Mouse (Mus musculus) heart, postnatal 4 days (tissue): ENCODE measurements around the gene Taf9. TPM values are rescaled to one million over a fixed set of nuclear protein-coding genes. Genes with fewer than 3 reads are reported as not detected.

ENCODE experiments used
- DNase-seq: peaks from one replicate; pipeline ENCODE4 v3.0.0; 2021
- total RNA-seq, 2 experiments: library from RNA; stranded (reverse); gene quantifications; 2 replicates each; pipeline ENCODE4 v1.2.3; 2021

Taf9 gene
- 10 to 100 TPM; 19.8 to 20.3 TPM for total RNA-seq

GRCm38 (mm10) chr13:100651439-100652186 is at the start of gene Taf9:
TSS of gene Taf9 (plus strand) at chr13:100651579.
- no peak for DNase-seq

DNA sequence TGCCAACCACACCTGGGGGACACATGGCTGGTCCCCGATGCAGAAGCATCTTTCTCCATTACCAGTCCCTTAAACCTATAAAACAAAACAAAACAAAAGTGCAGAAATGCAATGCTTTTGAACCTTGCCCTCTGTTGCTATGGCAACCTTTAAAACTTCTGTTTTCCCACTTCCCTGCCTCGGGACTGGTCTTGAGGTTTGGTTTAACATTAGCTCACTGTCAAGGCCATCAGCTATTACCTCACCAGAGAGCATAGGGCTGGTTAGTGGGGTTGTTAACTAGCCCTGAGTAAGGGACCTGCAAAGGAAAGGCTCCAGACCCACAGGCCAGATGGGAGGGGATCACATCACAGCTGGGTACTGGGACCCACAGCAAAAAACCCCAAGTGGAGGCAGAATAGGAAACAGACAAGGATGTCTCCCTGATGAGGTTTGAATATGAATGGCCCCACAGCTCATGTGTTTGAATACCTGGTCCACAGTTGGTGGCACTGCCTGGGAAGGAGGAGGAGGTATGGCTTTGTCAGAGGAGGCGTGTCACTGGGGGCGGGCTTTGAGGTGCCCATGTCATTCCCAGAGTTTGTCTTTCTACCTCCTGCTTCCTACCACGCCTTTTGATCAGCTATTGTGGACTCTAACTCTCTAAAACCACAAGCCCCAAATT is 49.0 kb upstream of the Taf9 start:
- DNase-seq: no peak

DNA sequence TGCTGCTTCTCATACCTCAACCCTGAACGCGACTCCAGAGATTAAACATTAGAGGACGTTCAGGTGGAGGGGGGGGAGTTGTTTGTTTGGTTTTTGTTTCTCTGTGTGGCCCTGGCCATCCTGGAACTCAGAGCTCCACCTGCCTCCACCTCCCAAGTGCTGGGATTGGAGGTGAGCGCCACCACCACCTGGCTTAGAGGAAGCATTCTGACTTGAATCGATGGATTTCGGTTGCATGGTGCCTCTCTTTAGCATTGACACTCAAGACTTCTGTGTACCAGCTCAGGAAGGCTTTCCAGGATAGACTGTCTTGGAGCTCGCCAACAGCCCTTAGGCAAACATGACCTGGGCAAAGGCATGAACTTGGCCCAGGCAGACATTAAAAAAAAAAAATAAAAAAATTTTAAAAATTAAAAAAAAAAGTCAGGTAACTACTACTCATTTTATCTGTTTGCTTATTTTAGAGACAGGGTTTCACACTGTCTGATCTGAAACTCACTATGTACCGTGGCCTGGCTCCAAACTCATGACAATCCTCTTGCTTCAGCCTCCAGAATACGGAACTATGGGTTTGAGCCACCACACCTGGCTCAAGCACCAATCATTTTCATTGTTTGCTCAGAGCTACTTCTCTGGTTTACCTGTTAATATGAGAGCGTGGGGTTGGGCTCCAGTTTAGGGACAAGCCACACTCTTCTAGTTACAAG is 48.2 kb upstream of the Taf9 start:
- no peak for DNase-seq

- DNase-seq: no peak
These were observed 47.7 kb upstream of the Taf9 start for GRCm38 (mm10) chr13:100603738-100604095.

- no peak for DNase-seq
These were observed 45.5 kb upstream of the Taf9 start for GRCm38 (mm10) chr13:100605845-100606244.

DNA sequence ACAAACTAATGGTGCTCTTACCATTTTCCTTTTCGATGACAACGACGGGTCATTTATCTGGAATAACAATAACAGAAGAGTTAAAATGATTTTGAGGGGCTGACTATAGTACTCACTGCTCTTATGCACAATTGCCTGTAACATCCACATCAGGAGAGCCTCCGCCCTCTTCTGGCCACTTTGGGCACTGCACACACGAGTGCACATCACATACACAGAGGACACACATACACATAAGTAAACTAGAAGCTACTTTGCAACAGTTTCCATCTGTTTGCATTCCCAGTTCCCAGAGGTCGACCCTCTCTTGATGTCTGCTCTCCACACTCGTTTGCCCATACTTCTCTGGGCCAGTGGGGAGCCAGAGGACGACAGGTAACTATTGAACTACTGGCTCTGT is 43.6 kb upstream of the Taf9 start:
- DNase-seq: no peak

DNA sequence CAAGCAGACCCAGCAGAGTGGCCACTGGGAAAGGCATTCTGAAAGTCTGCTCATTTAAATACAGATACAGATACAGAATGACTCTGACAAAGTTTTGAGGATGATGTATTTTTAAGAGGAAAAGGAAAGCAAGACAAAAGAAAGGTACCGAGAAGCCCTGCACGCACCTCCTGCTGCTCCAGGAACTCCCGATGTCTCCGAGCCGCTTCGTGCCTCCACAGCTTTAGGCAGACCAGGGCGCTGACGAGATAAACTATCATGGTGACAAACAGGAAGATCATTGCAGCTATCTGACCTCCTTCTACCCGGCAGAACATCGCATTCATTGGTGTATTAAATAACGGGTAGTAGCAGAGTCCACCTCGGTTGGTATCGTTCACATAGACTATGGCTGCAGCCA is 40.1 kb upstream of the Taf9 start:
- no peak for DNase-seq

- DNase-seq: no peak
These were observed 39.1 kb upstream of the Taf9 start for GRCm38 (mm10) chr13:100612251-100612650.

GRCm38 (mm10) chr13:100612903-100613302 is 38.5 kb upstream of the Taf9 start:
- DNase-seq: no peak

DNA sequence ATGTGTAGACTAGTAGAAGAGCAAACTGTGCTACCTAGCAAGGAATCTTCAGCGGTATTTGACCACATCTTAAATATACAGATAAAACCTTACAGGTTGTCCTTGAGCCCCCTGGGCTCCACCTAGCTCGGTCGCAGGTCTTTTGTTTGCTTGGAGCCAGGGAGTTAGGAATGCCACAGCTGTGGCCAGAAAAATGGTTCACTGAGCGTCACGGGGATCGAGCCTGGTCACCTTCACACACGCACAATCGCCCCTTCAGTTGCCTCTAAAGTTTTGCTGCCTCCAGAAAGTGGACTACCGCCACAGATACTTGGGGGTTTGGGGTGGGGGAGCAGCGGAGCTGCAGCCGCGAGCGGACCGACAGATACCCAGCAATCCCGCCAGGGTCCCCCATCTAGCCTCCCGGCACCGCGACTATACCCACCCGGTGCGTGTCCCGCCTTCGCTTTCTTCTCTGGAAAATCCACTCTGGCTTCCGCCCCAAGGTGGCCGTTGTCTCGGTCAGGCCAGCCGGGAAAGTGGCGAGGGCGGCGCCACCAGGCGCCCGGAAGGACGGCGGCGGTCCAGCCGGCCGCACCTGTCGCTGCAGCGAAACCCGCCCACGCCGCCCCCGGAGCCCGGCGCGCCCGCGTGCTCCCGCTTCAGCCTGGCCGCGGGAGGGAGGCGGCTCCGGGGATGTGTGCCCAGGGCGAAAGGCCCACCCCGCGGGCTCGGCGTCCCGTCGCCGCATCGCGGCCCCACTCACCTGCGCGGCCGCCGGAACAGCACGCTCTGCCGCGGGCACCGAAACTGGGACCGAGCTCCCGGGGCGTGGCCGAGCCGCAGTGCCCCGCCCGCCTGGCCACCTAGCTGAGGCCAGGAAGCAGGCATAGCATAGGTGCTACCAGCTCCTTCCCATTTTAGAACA is 34.9 kb upstream of the Taf9 start, which contains the start of gene Marveld2:
TSS of gene Marveld2 (minus strand) at position 791 of the 907 bp plus-strand sequence.
- peak; percentile 50 for DNase-seq

GRCm38 (mm10) chr13:100617583-100617982 is 33.8 kb upstream of the Taf9 start:
- no peak for DNase-seq

DNA sequence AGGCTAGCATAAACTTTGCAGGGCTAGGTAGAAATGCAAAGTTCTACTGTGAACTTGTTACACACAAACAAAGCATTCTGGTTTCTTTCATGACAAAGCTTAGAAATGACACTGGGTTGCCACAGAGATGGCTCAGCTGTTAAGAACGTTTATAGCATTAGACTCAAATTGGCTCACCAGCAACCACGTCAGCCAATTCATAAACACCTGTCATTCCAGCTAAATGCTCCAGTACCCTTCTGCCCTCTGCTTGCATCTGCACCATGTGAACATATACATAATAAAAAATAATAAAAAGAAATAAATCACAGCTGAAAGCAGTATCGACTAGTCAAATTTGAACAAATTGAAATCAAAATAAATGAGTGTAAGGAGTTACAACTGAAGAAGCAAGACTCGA is 29.1 kb upstream of the Taf9 start:
- DNase-seq: no peak

GRCm38 (mm10) chr13:100634106-100634691 is 17.2 kb upstream of the Taf9 start:
- no peak for DNase-seq

DNA sequence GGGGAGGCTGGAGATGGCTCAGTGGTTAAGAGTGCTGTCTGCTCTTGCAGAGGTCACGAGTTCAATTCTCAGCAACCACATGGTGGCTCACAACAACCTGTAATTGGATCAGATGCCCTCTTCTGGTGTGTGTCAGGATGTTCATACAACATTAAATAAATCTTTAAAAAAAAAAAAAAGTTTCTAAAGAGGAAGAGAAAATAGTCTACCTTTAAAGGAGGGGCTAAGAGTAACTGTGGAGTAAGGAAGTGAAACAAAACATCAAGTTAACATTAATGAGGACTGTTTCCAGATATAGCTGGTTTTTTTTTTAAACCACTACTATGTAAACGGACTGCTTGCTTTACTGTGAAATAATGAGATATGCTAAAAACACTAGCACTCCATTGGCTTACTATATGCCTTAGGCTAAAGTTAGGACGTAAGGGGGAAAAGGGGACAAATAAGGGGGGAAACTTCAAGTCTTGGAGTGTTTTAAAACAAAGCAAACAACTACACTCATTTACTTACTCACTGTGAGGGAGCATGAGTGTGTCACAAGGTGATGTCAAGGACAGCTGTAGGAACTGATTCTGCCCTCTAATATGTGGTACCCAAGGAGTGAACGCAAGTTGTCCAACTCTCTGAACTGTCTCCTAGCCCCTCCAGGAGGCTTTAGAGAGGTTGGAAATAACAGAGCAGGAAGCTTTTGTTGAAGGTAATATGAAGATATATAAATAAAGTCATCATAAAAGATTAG is 8.7 kb upstream of the Taf9 start:
- no peak for DNase-seq

GRCm38 (mm10) chr13:100648223-100648622 is 3.2 kb upstream of the Taf9 start:
- no peak for DNase-seq

- DNase-seq: peak; percentile 95
These were observed 585 bp upstream of the Taf9 start, which contains the start of the genes Ak6 and Rad17 for GRCm38 (mm10) chr13:100650550-100651438. TSS of gene Ak6 (plus strand) at chr13:100650979. TSS of gene Rad17 (minus strand) at chr13:100651051.

- DNase-seq: no peak
These were observed 6.7 kb downstream of the Taf9 start for GRCm38 (mm10) chr13:100658091-100658490.

DNA sequence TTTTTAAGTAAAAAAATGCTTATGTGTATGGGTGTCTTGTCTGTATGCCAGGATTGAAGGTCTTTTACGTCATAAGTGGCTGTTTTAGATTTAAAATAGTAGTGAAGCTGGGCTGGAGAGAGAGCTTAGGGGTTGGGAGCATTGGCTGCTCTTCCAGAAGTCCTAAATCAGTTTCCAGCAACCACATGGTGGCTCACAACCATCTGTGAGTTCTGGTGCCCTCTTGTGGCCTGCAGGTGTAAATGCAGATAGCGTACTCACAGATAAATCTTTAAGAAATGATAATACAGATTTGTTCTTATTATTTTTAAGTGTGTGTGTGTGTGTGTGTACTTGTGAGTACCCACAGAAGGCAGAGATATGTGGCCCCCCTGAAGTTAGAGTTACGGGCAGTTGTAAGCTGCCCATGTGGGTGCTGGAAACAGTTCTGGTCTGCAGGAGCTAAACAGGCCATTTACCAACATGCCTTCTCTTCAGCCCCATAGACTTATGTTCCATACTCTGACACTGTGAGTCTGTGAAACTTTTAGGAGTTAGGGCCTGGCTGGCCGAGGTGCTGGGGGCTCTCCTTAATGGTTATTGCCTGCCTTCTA is 8.6 kb downstream of the Taf9 start:
- peak; percentile 73 for DNase-seq

- DNase-seq: peak; percentile 37
These were observed 18.1 kb downstream of the Taf9 start, which contains the start of gene Ccdc125 for GRCm38 (mm10) chr13:100669291-100670022. TSS of gene Ccdc125 (plus strand) at chr13:100669717.
